Mouse (Mus musculus) liver, embryonic 14.5 days (tissue): ENCODE measurements around the gene Tdrd7. TPM values are rescaled to one million over a fixed set of nuclear protein-coding genes. Genes with fewer than 3 reads are reported as not detected.

Experiments used
- ATAC-seq: fragments of 200-750 bp; cut with Nextera tagmentation; 2 replicates; pipeline ENCODE4 v1.8.0; 2017; ENCODE audit warnings: moderate number of reproducible peaks, mild to moderate bottlenecking, moderate library complexity; ENCODE audit not compliant: insufficient read depth
- DNase-seq, 3 experiments: peaks; one replicate each; pipeline ENCODE4 v3.0.0-alpha.2; 2012 to 2013; ENCODE audit warnings: low read depth in 3 of 3, low spot score in 3 of 3
- H3K27ac ChIP-seq: fragments of 300-500 bp; sonication (generic); 2 replicates; pipeline ENCODE4 v1.5.1; 2014; ENCODE audit warnings: moderate library complexity, mild to moderate bottlenecking, control low read depth, inconsistent platforms
- H3K27me3 ChIP-seq: fragments of 300-500 bp; sonication (generic); 2 replicates; pipeline ENCODE4 v1.6.1; 2014; ENCODE audit warnings: mild to moderate bottlenecking, low read length, moderate library complexity; ENCODE audit not compliant: control insufficient read depth, insufficient read depth
- H3K36me3 ChIP-seq: fragments of 300-500 bp; sonication (generic); replicated peaks from 2 replicates; pipeline ENCODE4 v1.6.1; 2014; ENCODE audit warnings: low read depth; ENCODE audit not compliant: control insufficient read depth, insufficient read depth
- H3K4me1 ChIP-seq, 2 experiments: fragments of 200-500 bp in 1 of 2; fragments of 300-500 bp in 1 of 2; sonication (generic) in 1 of 2; replicated peaks; 2 replicates each; pipeline ENCODE4 v1.6.1; 2012 to 2014; ENCODE audit warnings: antibody characterized with exemption in 1 of 2, inconsistent platforms in 1 of 2, low read length in 1 of 2; ENCODE audit not compliant: control insufficient read depth in 2 of 2, insufficient read depth in 2 of 2
- H3K4me2 ChIP-seq: fragments of 300-500 bp; sonication (generic); 2 replicates; pipeline ENCODE4 v1.6.1; 2014; ENCODE audit warnings: low read depth, mild to moderate bottlenecking, control low read depth, moderate library complexity
- H3K4me3 ChIP-seq, 2 experiments: fragments of 200-500 bp in 1 of 2; fragments of 300-500 bp in 1 of 2; sonication (generic) in 1 of 2; 2 replicates each; pipeline ENCODE4 v1.5.1; 2012 to 2014; ENCODE audit warnings: low read depth in 2 of 2, low read length in 2 of 2, mild to moderate bottlenecking in 2 of 2, control low read depth in 1 of 2, inconsistent platforms in 1 of 2, moderate library complexity in 1 of 2; ENCODE audit not compliant: insufficient read depth in 1 of 2
- H3K9ac ChIP-seq: fragments of 300-500 bp; sonication (generic); replicated peaks from 2 replicates; pipeline ENCODE4 v1.6.1; 2014; ENCODE audit warnings: mild to moderate bottlenecking, control low read depth, moderate library complexity
- H3K9me3 ChIP-seq: fragments of 300-500 bp; sonication (generic); 2 replicates; pipeline ENCODE4 v1.6.1; 2016; ENCODE audit warnings: low read length, mixed read lengths; ENCODE audit not compliant: control insufficient read depth
- CTCF ChIP-seq: IDR thresholded peaks from 2 replicates; pipeline ENCODE4 v1.5.1; 2016; ENCODE audit warnings: antibody characterized with exemption, low read depth, control low read depth
- EP300 ChIP-seq: IDR thresholded peaks from 2 replicates; pipeline ENCODE4 v1.6.1; 2016; ENCODE audit warnings: antibody characterized with exemption, low read depth
- WGBS: fragments of 180-500 bp; shearing (Covaris S2); extraction: QIAGEN DNeasy Blood & Tissue Kit; methylation state at CpG from one replicate; pipeline ENCODE4 v1.1.7; 2014; ENCODE audit not compliant: insufficient replicate concordance; 5-methylcytosine and 5-hydroxymethylcytosine counted together
- polyA plus RNA-seq, 2 experiments: library from polyadenylated mRNA; depleted of rRNA in 1 of 2; stranded (reverse) in 1 of 2; unstranded in 1 of 2; fragments of >200 nt; fragmentation: Nextera tagmentation in 1 of 2; extraction: Ambion mirVana in 1 of 2; gene quantifications; 2 replicates each; pipeline versions ENCODE4 v1.2.1 to v1.2.3; 2012 to 2014

The Tdrd7 gene
- polyA plus RNA-seq, 2 experiments = 5.0 to 7.9 TPM

DNA sequence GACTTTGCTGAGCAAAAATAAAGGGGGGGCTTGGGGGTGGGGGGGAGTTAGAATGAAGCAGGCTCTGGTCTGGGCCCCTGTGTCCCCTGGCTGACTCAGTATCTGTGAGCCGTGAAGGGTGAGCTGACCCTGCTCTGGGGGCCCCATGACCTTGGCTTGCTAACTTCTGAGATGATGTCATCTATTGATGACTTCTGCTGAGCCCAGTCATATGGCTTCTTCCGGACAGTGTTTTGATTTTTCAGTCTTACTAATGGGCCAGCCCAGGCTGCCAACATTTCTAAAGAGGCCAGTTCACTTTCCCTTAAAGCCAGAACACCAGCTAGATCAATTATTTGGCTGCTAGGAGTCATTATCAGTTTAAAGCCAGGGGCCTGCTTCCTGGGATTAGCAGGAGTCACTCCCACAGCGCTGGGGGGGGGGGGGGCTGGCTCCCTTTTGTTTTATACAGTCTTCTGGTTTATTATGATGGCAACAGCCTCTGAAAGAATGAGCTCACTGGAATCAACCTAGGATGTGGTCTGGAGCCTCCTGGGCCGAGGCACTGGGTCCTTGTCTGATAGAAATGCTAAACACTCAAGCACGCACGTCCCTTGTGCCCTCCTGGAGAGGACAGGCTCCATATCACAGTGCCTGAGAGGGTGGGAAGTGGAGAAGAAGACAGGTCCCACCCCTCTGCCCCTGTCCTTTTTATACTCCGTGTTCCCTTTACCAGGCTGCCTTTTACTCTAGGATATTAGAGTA, 76.8 kb downstream of the Tdrd7 start:
- TF ChIP-seq CTCF (no peak), EP300 (no peak; the same call in 1 of the 2 replicates)
- Histone ChIP-seq H3K9me3 (no peaks in the 10 kb centered on the region), H3K4me1 (peaks cover 20 to 33% of the 10 kb centered on the region in 2 experiments), H3K4me2 (peak overlapping the region; percentile 84), H3K4me3 (peak overlapping the region; percentile 71 to 94), H3K27me3 (peaks cover 7% of the 10 kb centered on the region), H3K9ac (peak overlapping the region; percentile 93), H3K36me3 (peaks cover 39% of the 10 kb centered on the region), H3K27ac (peak overlapping the region; percentile 97)
- 8% methylated on average over 7 of the region's 7 CpGs for WGBS
- DNase-seq (peak; percentile 42 to 59 (median 44)), ATAC-seq (peak; percentile 44)

GRCm38 (mm10) chr4:46042505-46042850, 77.3 kb downstream of the Tdrd7 start:
- peak; percentile 55 for ATAC-seq

GRCm38 (mm10) chr4:46043361-46043760, 78.2 kb downstream of the Tdrd7 start:
- Histone ChIP-seq H3K9me3 (no peaks in the 10 kb centered on the region), H3K9ac (peak overlapping the region; percentile 93), H3K27ac (peak overlapping the region; percentile 97), H3K4me2 (peak overlapping the region; percentile 84), H3K4me3 (peak overlapping the region; percentile 71 to 94; a peak in 3 of 4 replicates), H3K27me3 (peaks cover under 1% of the 10 kb centered on the region; the same call in 1 of the 2 replicates), H3K4me1 (peaks cover 15 to 31% of the 10 kb centered on the region in 2 experiments), H3K36me3 (peaks cover 52% of the 10 kb centered on the region)
- no peak for ATAC-seq
- no peak for DNase-seq
- WGBS = 76% methylated on average over 8 of the region's 8 CpGs
- no peak for TF ChIP-seq EP300
- no peak for TF ChIP-seq CTCF

More at GRCm38 (mm10) chr4:46042505-46042850, 77.3 kb downstream of the Tdrd7 start:
- H3K27me3 ChIP-seq = peaks cover 7% of the 10 kb centered on the region
- H3K4me3 ChIP-seq = peak overlapping the region; percentile 71 to 94
- peak overlapping the region; percentile 93 for H3K9ac ChIP-seq
- peak in 2 of 3 experiments; percentile 56 to 57 for DNase-seq
- TF ChIP-seq CTCF (no peak), EP300 (no peak; the same call in 1 of the 2 replicates)
- peaks cover 20 to 33% of the 10 kb centered on the region in 2 experiments for H3K4me1 ChIP-seq
- peak overlapping the region; percentile 97 for H3K27ac ChIP-seq
- no peaks in the 10 kb centered on the region for H3K9me3 ChIP-seq
- H3K4me2 ChIP-seq = peak overlapping the region; percentile 84
- peaks cover 44% of the 10 kb centered on the region for H3K36me3 ChIP-seq
- 17% methylated on average over 5 of the region's 5 CpGs for WGBS

DNA sequence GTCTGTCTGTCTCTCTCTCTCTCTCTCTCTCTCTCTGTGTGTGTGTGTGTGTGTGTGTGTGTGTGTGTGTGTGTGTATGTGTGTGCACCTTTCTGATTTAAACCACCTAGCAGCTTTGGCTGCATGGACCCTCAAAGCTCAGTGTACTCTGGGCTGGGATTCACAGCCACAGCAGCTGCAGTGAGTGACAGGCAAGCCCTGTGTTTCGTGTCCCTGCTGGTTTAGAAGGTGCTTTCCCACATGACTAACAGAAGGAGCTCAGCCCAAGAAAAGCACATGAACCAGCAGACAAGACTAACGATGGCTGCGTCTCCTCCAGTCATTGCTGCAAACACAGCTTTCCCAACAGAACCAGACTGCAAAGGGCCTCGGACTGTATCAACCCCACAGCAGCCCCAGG, 82.8 kb downstream of the Tdrd7 start:
- H3K9me3 ChIP-seq = no peaks in the 10 kb centered on the region
- no peak overlapping the region for H3K9ac ChIP-seq
- DNase-seq = no peak
- no peak overlapping the region for H3K4me3 ChIP-seq
- WGBS = 81% methylated on average over 4 of the region's 4 CpGs
- no peak for ATAC-seq
- TF ChIP-seq CTCF (no peak), EP300 (no peak)
- no peaks in the 10 kb centered on the region for H3K27me3 ChIP-seq
- H3K4me2 ChIP-seq = no peak overlapping the region
- no peak overlapping the region for H3K27ac ChIP-seq
- peaks cover 70% of the 10 kb centered on the region for H3K36me3 ChIP-seq
- H3K4me1 ChIP-seq = peaks cover 6 to 7% of the 10 kb centered on the region in 2 experiments

GRCm38 (mm10) chr4:46048418-46048817, 83.3 kb downstream of the Tdrd7 start:
- TF ChIP-seq EP300 (no peak), CTCF (no peak)
- Histone ChIP-seq H3K4me1 (peaks cover 2 to 3% of the 10 kb centered on the region in 2 experiments; a peak in 3 of 4 replicates), H3K27me3 (no peaks in the 10 kb centered on the region), H3K27ac (no peak overlapping the region), H3K4me3 (no peak overlapping the region), H3K36me3 (peaks cover 66% of the 10 kb centered on the region), H3K4me2 (no peak overlapping the region), H3K9me3 (no peaks in the 10 kb centered on the region), H3K9ac (no peak overlapping the region)
- ATAC-seq (no peak), DNase-seq (no peak)
- 93% methylated on average over 7 of the region's 7 CpGs for WGBS
